Mouse (Mus musculus): ENCODE data around the gene Ints11. TPM values are rescaled to one million over a fixed set of nuclear protein-coding genes. Genes with fewer than 3 reads are reported as not detected.

The Ints11 gene
- total and polyA plus RNA-seq, 3 experiments = 77.1 to 103 (median 83.9) TPM

- no peaks in the 10 kb centered on the region for H3K27me3 ChIP-seq (replicated peaks)
- no peak overlapping the region for H3K27ac ChIP-seq (ENCODE audit: insufficient read depth, low read depth)
- peaks cover 17 to 54% of the 10 kb centered on the region in 2 experiments for H3K4me1 ChIP-seq (ENCODE audit: control insufficient read depth in 1 of 2, insufficient read depth in 2 of 2)
- dilution Hi-C loops (cut with MboI; ENCODE audit: extremely low pct_ligation_motif_present, extremely low pct_unique_long_range_greater_than_20kb, low sequenced_read_pairs) = no loop called here
- no peak overlapping the region for H3K9ac ChIP-seq (ENCODE audit: insufficient read depth, low read depth)
- TF ChIP-seq NELFE (IDR thresholded peaks at IDR 0.05; ENCODE audit: low read depth, low read length) (no peak), POLR2AphosphoS2 (IDR thresholded peaks at IDR 0.05; ENCODE audit: low read depth, low read length) (no peak), KAT2A (IDR thresholded peaks at IDR 0.05; ENCODE audit: insufficient replicate concordance, low read length) (no peak), CTCF (conservative IDR thresholded peaks at IDR 0.05 in 1 of 2, IDR thresholded peaks at IDR 0.05 in 1 of 2; ENCODE audit: low read depth in 2 of 2, low read length in 2 of 2) (no peak), MAX (IDR thresholded peaks at IDR 0.05; ENCODE audit: low read length) (no peak), ZNF384 (IDR thresholded peaks at IDR 0.05; ENCODE audit: low read depth, low read length) (no peak), RAD21 (IDR thresholded peaks at IDR 0.05; ENCODE audit: low read depth, low read length) (no peak), SMC3 (IDR thresholded peaks at IDR 0.05; ENCODE audit: low read depth, low read length) (no peak), POLR2A (IDR thresholded peaks at IDR 0.05; ENCODE audit: low read depth, low read length) (no peak), JUN (IDR thresholded peaks at IDR 0.05; ENCODE audit: insufficient read depth, low read depth, low read length) (no peak), MAFK (IDR thresholded peaks at IDR 0.05; ENCODE audit: insufficient replicate concordance, low read length) (no peak), JUND (conservative IDR thresholded peaks at IDR 0.05; ENCODE audit: low read depth, low read length) (no peak), E2F4 (IDR thresholded peaks at IDR 0.05; ENCODE audit: insufficient replicate concordance, low read depth, low read length) (no peak), TBP (conservative IDR thresholded peaks at IDR 0.05; ENCODE audit: low read depth, low read length) (no peak), SIN3A (IDR thresholded peaks at IDR 0.05; ENCODE audit: low read length) (no peak), CHD2 (IDR thresholded peaks at IDR 0.05; ENCODE audit: low read length) (no peak), CHD1 (IDR thresholded peaks at IDR 0.05; ENCODE audit: low read depth, low read length) (no peak)
- H3K36me3 ChIP-seq (replicated peaks in 1 of 2; ENCODE audit: control insufficient read depth in 1 of 2, insufficient read depth in 1 of 2, low read length in 1 of 2) = peaks cover 11 to 37% of the 10 kb centered on the region in 2 experiments
- in situ Hi-C loops (cut with MboI; ENCODE audit: low pct_ligation_motif_present, low pct_unique_long_range_greater_than_20kb, low sequenced_read_pairs) = no loop called here
- H3K4me3 ChIP-seq (replicated peaks in 1 of 3; ENCODE audit: low read depth in 2 of 3, low read length in 2 of 3, poor library complexity in 1 of 3) = no peak overlapping the region
- peaks cover 19% of the 10 kb centered on the region for H3K79me2 ChIP-seq (replicated peaks; ENCODE audit: control insufficient read depth, extremely low read depth, insufficient read depth, poor library complexity, severe bottlenecking)
- H3K9me3 ChIP-seq (replicated peaks; ENCODE audit: low read length) = no peaks in the 10 kb centered on the region
- no peak for DNase-seq (ENCODE audit: extremely low read depth)
- peak overlapping the region; percentile 90; the same call in 1 of the 2 replicates for H3K4me2 ChIP-seq (ENCODE audit: insufficient read depth, low read depth, poor library complexity, severe bottlenecking)
Measured at GRCm38 (mm10) chr4:155849391-155849790, 20.0 kb upstream of the Ints11 start.

GRCm38 (mm10) chr4:155849792-155850451 is 19.4 kb upstream of the Ints11 start:
- Histone ChIP-seq H3K27me3 (replicated peaks) (no peaks in the 10 kb centered on the region), H3K4me1 (ENCODE audit: control insufficient read depth in 1 of 2, insufficient read depth in 2 of 2) (peaks cover 17 to 54% of the 10 kb centered on the region in 2 experiments), H3K4me2 (ENCODE audit: insufficient read depth, low read depth, poor library complexity, severe bottlenecking) (no peak overlapping the region), H3K36me3 (replicated peaks in 1 of 2; ENCODE audit: control insufficient read depth in 1 of 2, insufficient read depth in 1 of 2, low read length in 1 of 2) (peaks cover 17 to 42% of the 10 kb centered on the region in 2 experiments), H3K79me2 (replicated peaks; ENCODE audit: control insufficient read depth, extremely low read depth, insufficient read depth, poor library complexity, severe bottlenecking) (peaks cover 19% of the 10 kb centered on the region), H3K27ac (ENCODE audit: insufficient read depth, low read depth) (no peak overlapping the region), H3K9me3 (replicated peaks; ENCODE audit: low read length) (no peaks in the 10 kb centered on the region), H3K9ac (ENCODE audit: insufficient read depth, low read depth) (no peak overlapping the region), H3K4me3 (replicated peaks in 1 of 3; ENCODE audit: low read depth in 2 of 3, low read length in 2 of 3, poor library complexity in 1 of 3) (no peak overlapping the region)
- TF ChIP-seq JUND (conservative IDR thresholded peaks at IDR 0.05; ENCODE audit: low read depth, low read length) (no peak), SMC3 (IDR thresholded peaks at IDR 0.05; ENCODE audit: low read depth, low read length) (no peak), KAT2A (IDR thresholded peaks at IDR 0.05; ENCODE audit: insufficient replicate concordance, low read length) (no peak), MAZ (IDR thresholded peaks at IDR 0.05; ENCODE audit: low read depth, low read length) (no peak), ZNF384 (IDR thresholded peaks at IDR 0.05; ENCODE audit: low read depth, low read length) (no peak), UBTF (IDR thresholded peaks at IDR 0.05; ENCODE audit: low read depth, low read length) (no peak)
- in situ Hi-C loops (cut with MboI; ENCODE audit: low pct_ligation_motif_present, low pct_unique_long_range_greater_than_20kb, low sequenced_read_pairs) (no loop called here), dilution Hi-C loops (cut with MboI; ENCODE audit: extremely low pct_ligation_motif_present, extremely low pct_unique_long_range_greater_than_20kb, low sequenced_read_pairs) (no loop called here)
- no peak for DNase-seq (ENCODE audit: extremely low read depth)

Measured in CH12.LX (cell line).